Mouse (Mus musculus) embryonic stem cell, embryonic (primary cell): Measurements from ENCODE around the gene Sik1.

Experiments used
- CTCF ChIA-PET, 4 experiments: fragments of 300-600 bp in 2 of 4; fragments of 350-600 bp in 2 of 4; sonication (Branson Sonifier 250); formaldehyde crosslinking; loops; one replicate each; lab custom pipeline; 2022; ENCODE audit warnings: inconsistent platforms in 2 of 4; lab: Charles Lee
- POLR2A ChIA-PET, 4 experiments: fragments of 300-600 bp in 2 of 4; fragments of 350-600 bp in 2 of 4; sonication (Branson Sonifier 250); formaldehyde crosslinking; loops; one replicate each; lab custom pipeline; 2022; ENCODE audit warnings: antibody characterized with exemption in 4 of 4, inconsistent platforms in 1 of 4; lab: Charles Lee

Sik1 gene

GRCm38 (mm10) chr17:31831866-31832576 is 23.6 kb downstream of the Sik1 start:
- ChIA-PET CTCF (no interaction called here), POLR2A (interaction anchor here in 3 of 4 experiments (0.5 to 20.6 kb wide), 34 partner anchors 9 to 298 kb away, joined by 3 to 481 read pairs (median 6); partner anchors contain the start of gene Sik1 (in 2 of the 3))

- POLR2A ChIA-PET: interaction anchor here in 3 of 4 experiments (0.6 to 20.6 kb wide), 21 partner anchors 8 to 76 kb away, joined by 3 to 481 read pairs (median 7); partner anchors contain the start of gene Sik1 (in 2 of the 3)
- CTCF ChIA-PET: no interaction called here
These were observed 24.3 kb downstream of the Sik1 start for GRCm38 (mm10) chr17:31831097-31831865.

- POLR2A ChIA-PET: interaction anchor here in 3 of 4 experiments (0.6 to 20.6 kb wide), 20 partner anchors 8 to 65 kb away, joined by 3 to 481 read pairs (median 10); partner anchors contain the start of gene Sik1 (in 1 of the 3)
- CTCF ChIA-PET: interaction anchor here in 1 of 4 experiments (0.7 kb wide), 1 partner anchor 9 kb away, joined by 8 read pairs; no protein-coding TSS in a partner anchor
These were observed 25.0 kb downstream of the Sik1 start for GRCm38 (mm10) chr17:31830506-31831075.

GRCm38 (mm10) chr17:31828916-31829315 is 26.7 kb downstream of the Sik1 start:
- CTCF ChIA-PET: no interaction called here
- POLR2A ChIA-PET: interaction anchor here in 3 of 4 experiments (0.6 to 20.6 kb wide), 14 partner anchors 7 to 40 kb away, joined by 3 to 481 read pairs (median 33); no protein-coding TSS in a partner anchor

- ChIA-PET CTCF (interaction anchor here in 1 of 4 experiments (1.1 kb wide), 1 partner anchor 21 kb away, joined by 3 read pairs; no protein-coding TSS in a partner anchor), POLR2A (interaction anchor here (0.6 to 20.6 kb wide), 26 partner anchors 8 to 230 kb away, joined by 3 to 481 read pairs (median 6); no protein-coding TSS in a partner anchor)
These were observed 27.5 kb downstream of the Sik1 start for GRCm38 (mm10) chr17:31828118-31828517.

GRCm38 (mm10) chr17:31827206-31827605 is 28.4 kb downstream of the Sik1 start:
- CTCF ChIA-PET: interaction anchor here in 2 of 4 experiments (0.7 to 1.1 kb wide), 2 partner anchors 22 to 1134 kb away, joined by 3 read pairs; no protein-coding TSS in a partner anchor
- POLR2A ChIA-PET: interaction anchor here in 3 of 4 experiments (0.6 to 20.6 kb wide), 32 partner anchors 8 to 625 kb away, joined by 3 to 481 read pairs (median 5); no protein-coding TSS in a partner anchor

- ChIA-PET CTCF (interaction anchor here in 1 of 4 experiments (0.7 kb wide), 1 partner anchor 1134 kb away, joined by 3 read pairs; no protein-coding TSS in a partner anchor), POLR2A (interaction anchor here (0.5 to 20.6 kb wide), 29 partner anchors 8 to 625 kb away, joined by 3 to 481 read pairs (median 7); no protein-coding TSS in a partner anchor)
These were observed 28.9 kb downstream of the Sik1 start for GRCm38 (mm10) chr17:31826669-31827068.

- ChIA-PET CTCF (interaction anchor here in 1 of 4 experiments (0.7 kb wide), 1 partner anchor 49 kb away, joined by 3 read pairs; no protein-coding TSS in a partner anchor), POLR2A (interaction anchor here in 3 of 4 experiments (0.7 to 20.6 kb wide), 17 partner anchors 8 to 73 kb away, joined by 3 to 481 read pairs (median 14); no protein-coding TSS in a partner anchor)
These were observed 29.9 kb downstream of the Sik1 start for GRCm38 (mm10) chr17:31825678-31826077.

GRCm38 (mm10) chr17:31824812-31825211 is 30.8 kb downstream of the Sik1 start:
- CTCF ChIA-PET: no interaction called here
- POLR2A ChIA-PET: interaction anchor here in 3 of 4 experiments (0.6 to 20.6 kb wide), 14 partner anchors 7 to 250 kb away, joined by 3 to 481 read pairs (median 33); no protein-coding TSS in a partner anchor

GRCm38 (mm10) chr17:31821136-31821933 is 34.3 kb downstream of the Sik1 start:
- CTCF ChIA-PET: interaction anchor here in 1 of 4 experiments (0.6 to 0.9 kb wide), 4 partner anchors 15 to 128 kb away, joined by 3 to 4 read pairs (median 4); no protein-coding TSS in a partner anchor
- POLR2A ChIA-PET: interaction anchor here in 3 of 4 experiments (0.6 to 21.5 kb wide), 42 partner anchors 9 to 344 kb away, joined by 3 to 717 read pairs (median 4); partner anchors contain the start of gene Sik1 (in 1 of the 3)

- POLR2A ChIA-PET: interaction anchor here (0.6 to 21.5 kb wide), 42 partner anchors 7 to 301 kb away, joined by 3 to 717 read pairs (median 9); partner anchors contain the start of gene Sik1 (in 1 of the 4)
- CTCF ChIA-PET: interaction anchor here in 1 of 4 experiments (0.7 kb wide), 2 partner anchors 40 to 50 kb away, joined by 5 to 6 read pairs; no protein-coding TSS in a partner anchor
These were observed 35.3 kb downstream of the Sik1 start for GRCm38 (mm10) chr17:31820099-31820846.

- POLR2A ChIA-PET: interaction anchor here (0.5 to 21.5 kb wide), 90 partner anchors 8 to 1780 kb away, joined by 3 to 717 read pairs (median 4); partner anchors contain the start of genes Cbs (in 1 of the 4), Pknox1 (in 1 of the 4) and Sik1 (in 1 of the 4)
- CTCF ChIA-PET: interaction anchor here (0.6 to 1.0 kb wide), 14 partner anchors 9 to 745 kb away, joined by 3 to 14 read pairs (median 5); no protein-coding TSS in a partner anchor
These were observed 36.2 kb downstream of the Sik1 start for GRCm38 (mm10) chr17:31819372-31819771.

GRCm38 (mm10) chr17:31817815-31818214 is 37.8 kb downstream of the Sik1 start:
- ChIA-PET POLR2A (interaction anchor here (0.6 to 21.5 kb wide), 21 partner anchors 10 to 299 kb away, joined by 3 to 717 read pairs (median 21); partner anchors contain the start of gene Sik1 (in 1 of the 4)), CTCF (no interaction called here)

- CTCF ChIA-PET: no interaction called here
- POLR2A ChIA-PET: interaction anchor here (0.6 to 21.5 kb wide), 23 partner anchors 10 to 155 kb away, joined by 3 to 717 read pairs (median 21); partner anchors contain the start of gene Sik1 (in 1 of the 4)
These were observed 38.4 kb downstream of the Sik1 start for GRCm38 (mm10) chr17:31817203-31817602.

- ChIA-PET POLR2A (interaction anchor here in 3 of 4 experiments (0.5 to 21.5 kb wide), 24 partner anchors 8 to 256 kb away, joined by 3 to 717 read pairs (median 7); partner anchors contain the start of gene Sik1 (in 1 of the 3)), CTCF (no interaction called here)
These were observed 40.8 kb downstream of the Sik1 start for GRCm38 (mm10) chr17:31814848-31815247.
